Mouse (Mus musculus) limb, embryonic 13.5 days (tissue): ENCODE data around the gene Olfr1215. TPM values are rescaled to one million over a fixed set of nuclear protein-coding genes. Genes with fewer than 3 reads are reported as not detected.
"Not testable (repeated sequence)": the region's sequence is repeated elsewhere in the genome, so short reads cannot be mapped to it uniquely, and the experiment has no call there.

Experiments
- ATAC-seq: fragments of 200-750 bp; cut with Nextera tagmentation; 2 replicates; pipeline ENCODE4 v1.8.0; 2017; ENCODE audit warnings: low read depth, moderate number of reproducible peaks, moderate TSS enrichment; ENCODE audit not compliant: low FRiP score
- H3K27ac ChIP-seq: fragments of 300-500 bp; sonication (generic); 2 replicates; pipeline ENCODE4 v1.5.1; 2015; ENCODE audit warnings: inconsistent platforms, mild to moderate bottlenecking, moderate library complexity
- H3K27me3 ChIP-seq: fragments of 300-500 bp; sonication (generic); 2 replicates; pipeline ENCODE4 v1.6.1; 2015; ENCODE audit warnings: mild to moderate bottlenecking, inconsistent platforms
- H3K36me3 ChIP-seq: fragments of 300-500 bp; sonication (generic); 2 replicates; pipeline ENCODE4 v1.6.1; 2015; ENCODE audit warnings: inconsistent platforms, mild to moderate bottlenecking, moderate library complexity
- H3K4me1 ChIP-seq: fragments of 300-500 bp; sonication (generic); 2 replicates; pipeline ENCODE4 v1.6.1; 2015; ENCODE audit warnings: inconsistent platforms
- H3K4me2 ChIP-seq: fragments of 300-500 bp; sonication (generic); replicated peaks from 2 replicates; pipeline ENCODE4 v1.6.1; 2015; ENCODE audit warnings: inconsistent platforms, mild to moderate bottlenecking, moderate library complexity
- H3K4me3 ChIP-seq: fragments of 300-500 bp; sonication (generic); 2 replicates; pipeline ENCODE4 v1.5.1; 2015; ENCODE audit warnings: moderate library complexity, mild to moderate bottlenecking, inconsistent platforms
- H3K9ac ChIP-seq: fragments of 300-500 bp; sonication (generic); 2 replicates; pipeline ENCODE4 v1.6.1; 2015; ENCODE audit warnings: mild to moderate bottlenecking, inconsistent platforms
- H3K9me3 ChIP-seq: fragments of 300-500 bp; sonication (generic); 2 replicates; pipeline ENCODE4 v1.6.1; 2016; ENCODE audit warnings: inconsistent platforms
- WGBS: fragments of 180-500 bp; shearing (Covaris S2); methylation state at CpG from one replicate; pipeline ENCODE4 v1.1.7; 2015; 5-methylcytosine and 5-hydroxymethylcytosine counted together
- polyA plus RNA-seq: library from polyadenylated mRNA; unstranded; fragments of >200 nt; fragmentation: Nextera tagmentation; extraction: Ambion mirVana; gene quantifications from 2 replicates; pipeline ENCODE4 v1.2.1, GENCODE M21; 2015

Olfr1215 gene
- not detected in 2 replicates for polyA plus RNA-seq

- Histone ChIP-seq H3K27ac (no peak within 1 kb of the TSS), H3K4me1 (no peaks in the 10 kb centered on the region), H3K4me3 (no peak within 1 kb of the TSS), H3K4me2 (no peak within 1 kb of the TSS), H3K9me3 (no peaks in the 10 kb centered on the region), H3K27me3 (no peaks in the 10 kb centered on the region), H3K9ac (no peak within 1 kb of the TSS), H3K36me3 (no peaks in the 10 kb centered on the region)
- 79% methylated on average over 2 of the region's 2 CpGs for WGBS
- ATAC-seq, result no peak
Observed at GRCm38 (mm10) chr2:89006873-89007272, at the start of gene Olfr1215. Gene Olfr1215, minus strand, starts transcription at chr2:89006973.

GRCm38 (mm10) chr2:89031965-89032364, 25.2 kb upstream of the Olfr1215 start, which contains the start of gene Olfr1217:
Gene Olfr1217, minus strand, starts transcription at chr2:89032065.
- no peak within 1 kb of the TSS for H3K27ac ChIP-seq
- H3K9me3 ChIP-seq, result no peaks in the 10 kb centered on the region
- H3K36me3 ChIP-seq, result no peaks in the 10 kb centered on the region
- 79% methylated on average over 2 of the region's 2 CpGs for WGBS
- no peak within 1 kb of the TSS for H3K9ac ChIP-seq
- no peaks in the 10 kb centered on the region for H3K27me3 ChIP-seq
- ATAC-seq, result no peak
- H3K4me1 ChIP-seq, result no peaks in the 10 kb centered on the region
- no peak within 1 kb of the TSS for H3K4me3 ChIP-seq
- H3K4me2 ChIP-seq, result no peak within 1 kb of the TSS

GRCm38 (mm10) chr2:89021436-89021835, 14.7 kb upstream of the Olfr1215 start:
- not testable (repeated sequence) for H3K27me3 ChIP-seq, H3K4me3 ChIP-seq, H3K27ac ChIP-seq, ATAC-seq, H3K9ac ChIP-seq, H3K9me3 ChIP-seq, H3K4me2 ChIP-seq, H3K36me3 ChIP-seq, H3K4me1 ChIP-seq
- 82% methylated on average over 3 of the region's 3 CpGs for WGBS

- no peak within 1 kb of the TSS for H3K4me3 ChIP-seq
- H3K9me3 ChIP-seq, result no peaks in the 10 kb centered on the region
- no peaks in the 10 kb centered on the region for H3K36me3 ChIP-seq
- 82% methylated on average over 1 of the region's 1 CpGs for WGBS
- H3K4me1 ChIP-seq, result no peaks in the 10 kb centered on the region
- ATAC-seq, result no peak
- no peak within 1 kb of the TSS for H3K4me2 ChIP-seq
- no peak within 1 kb of the TSS for H3K27ac ChIP-seq
- H3K27me3 ChIP-seq, result no peaks in the 10 kb centered on the region
- no peak within 1 kb of the TSS for H3K9ac ChIP-seq
Observed at GRCm38 (mm10) chr2:89018240-89018639, 11.5 kb upstream of the Olfr1215 start, which contains the start of gene Olfr1216. Gene Olfr1216, minus strand, starts transcription at chr2:89018340.

GRCm38 (mm10) chr2:88992553-88992952, 14.2 kb downstream of the Olfr1215 start, which contains the start of gene Olfr1214:
Gene Olfr1214, minus strand, starts transcription at chr2:88992653.
- 80% methylated on average over 1 of the region's 1 CpGs for WGBS
- Histone ChIP-seq H3K27ac (no peak within 1 kb of the TSS), H3K36me3 (no peaks in the 10 kb centered on the region), H3K27me3 (no peaks in the 10 kb centered on the region), H3K4me1 (no peaks in the 10 kb centered on the region), H3K9me3 (no peaks in the 10 kb centered on the region), H3K4me2 (no peak within 1 kb of the TSS), H3K9ac (no peak within 1 kb of the TSS), H3K4me3 (no peak within 1 kb of the TSS)
- no peak for ATAC-seq

GRCm38 (mm10) chr2:88980181-88980580, 26.6 kb downstream of the Olfr1215 start, which contains the start of gene Gm13762:
Gene Gm13762, minus strand, starts transcription at chr2:88980281.
- no peak for ATAC-seq
- 77% methylated on average over 1 of the region's 1 CpGs for WGBS

GRCm38 (mm10) chr2:88953669-88954068, 53.1 kb downstream of the Olfr1215 start, which contains the start of gene Olfr1212:
Gene Olfr1212, plus strand, starts transcription at chr2:88953969.
- Histone ChIP-seq H3K36me3 (no peaks in the 10 kb centered on the region), H3K27me3 (no peaks in the 10 kb centered on the region), H3K4me1 (no peaks in the 10 kb centered on the region), H3K4me2 (no peak within 1 kb of the TSS), H3K9ac (no peak within 1 kb of the TSS), H3K27ac (no peak within 1 kb of the TSS), H3K4me3 (no peak within 1 kb of the TSS), H3K9me3 (no peaks in the 10 kb centered on the region)
- no peak for ATAC-seq

More at GRCm38 (mm10) chr2:88980181-88980580, 26.6 kb downstream of the Olfr1215 start, which contains the start of gene Gm13762:
- Histone ChIP-seq H3K36me3 (no peaks in the 10 kb centered on the region), H3K27me3 (no peaks in the 10 kb centered on the region), H3K9me3 (no peaks in the 10 kb centered on the region), H3K9ac (no peak within 1 kb of the TSS), H3K4me2 (no peak within 1 kb of the TSS), H3K27ac (no peak within 1 kb of the TSS), H3K4me1 (no peaks in the 10 kb centered on the region), H3K4me3 (no peak within 1 kb of the TSS)

Other genes starting within 250 kb of the Olfr1215 start
- not detected in 2 replicates for gene Olfr1199, start 246.5 kb downstream of the Olfr1215 start, polyA plus RNA-seq
- not detected in 2 replicates for gene Olfr1200, start 236.5 kb downstream of the Olfr1215 start, polyA plus RNA-seq
- not detected in 2 replicates for gene Olfr1201, start 213.9 kb downstream of the Olfr1215 start, polyA plus RNA-seq
- 0.04 TPM in 1 of 2 replicates, not detected in the other for gene Olfr1202, start 192.5 kb downstream of the Olfr1215 start, polyA plus RNA-seq
- not detected in 2 replicates for gene Olfr1205, start 177.2 kb downstream of the Olfr1215 start, polyA plus RNA-seq
- not detected in 2 replicates for gene Olfr1204, start 157.7 kb downstream of the Olfr1215 start, polyA plus RNA-seq
- gene Olfr1206, start 143.7 kb downstream of the Olfr1215 start, polyA plus RNA-seq, result not detected in 2 replicates
- not detected in 2 replicates for gene Olfr1208, start 104.7 kb downstream of the Olfr1215 start, polyA plus RNA-seq
- not detected in 2 replicates for gene Olfr1209, start 91.8 kb downstream of the Olfr1215 start, polyA plus RNA-seq
- not detected in 2 replicates for gene Olfr1211, start 68.9 kb downstream of the Olfr1215 start, polyA plus RNA-seq
- gene Olfr1212, start 53.0 kb downstream of the Olfr1215 start, polyA plus RNA-seq, result not detected in 2 replicates
- gene Gm13762, start 26.7 kb downstream of the Olfr1215 start, polyA plus RNA-seq, result not detected in 2 replicates
- not detected in 2 replicates for gene Olfr1214, start 14.3 kb downstream of the Olfr1215 start, polyA plus RNA-seq
- not detected in 2 replicates for gene Olfr1216, start 11.4 kb upstream of the Olfr1215 start, polyA plus RNA-seq
- gene Olfr1217, start 25.1 kb upstream of the Olfr1215 start, polyA plus RNA-seq, result not detected in 2 replicates
- gene Olfr1218, start 54.2 kb upstream of the Olfr1215 start, polyA plus RNA-seq, result not detected in 2 replicates
- gene Olfr1219, start 76.5 kb upstream of the Olfr1215 start, polyA plus RNA-seq, result not detected in 2 replicates
- gene Olfr1220, start 99.9 kb upstream of the Olfr1215 start, polyA plus RNA-seq, result not detected in 2 replicates
- not detected in 2 replicates for gene Olfr1221, start 110.3 kb upstream of the Olfr1215 start, polyA plus RNA-seq
- gene Olfr1222, start 126.1 kb upstream of the Olfr1215 start, polyA plus RNA-seq, result not detected in 2 replicates
- gene Olfr1223, start 144.6 kb upstream of the Olfr1215 start, polyA plus RNA-seq, result not detected in 2 replicates
- not detected in 2 replicates for gene Olfr1224-ps1, start 157.1 kb upstream of the Olfr1215 start, polyA plus RNA-seq
- gene Olfr1225, start 167.7 kb upstream of the Olfr1215 start, polyA plus RNA-seq, result not detected in 2 replicates
- gene Olfr1226, start 193.1 kb upstream of the Olfr1215 start, polyA plus RNA-seq, result not detected in 2 replicates
- not detected in 2 replicates for gene Olfr1228, start 247.1 kb upstream of the Olfr1215 start, polyA plus RNA-seq